Mouse (Mus musculus) liver (tissue): ENCODE measurements around the gene Vti1a.

Source experiments
- DNase-seq: peaks from one replicate; pipeline ENCODE4 v3.0.0-alpha.2; 2020; ENCODE audit warnings: mixed read lengths

Vti1a gene

GRCm38 (mm10) chr19:55530041-55530440 is 213.9 kb downstream of the Vti1a start:
- no peak for DNase-seq

GRCm38 (mm10) chr19:55532681-55533080 is 216.6 kb downstream of the Vti1a start:
- DNase-seq = no peak

GRCm38 (mm10) chr19:55536273-55536937 is 220.3 kb downstream of the Vti1a start:
- no peak for DNase-seq

GRCm38 (mm10) chr19:55537691-55538090 is 221.6 kb downstream of the Vti1a start:
- peak; percentile 54 for DNase-seq

GRCm38 (mm10) chr19:55541641-55542040 is 225.5 kb downstream of the Vti1a start:
- DNase-seq = no peak

GRCm38 (mm10) chr19:55542461-55542860 is 226.4 kb downstream of the Vti1a start:
- no peak for DNase-seq

GRCm38 (mm10) chr19:55543188-55543587 is 227.1 kb downstream of the Vti1a start:
- no peak for DNase-seq

- DNase-seq = no peak
Measured at GRCm38 (mm10) chr19:55544498-55544897, 228.4 kb downstream of the Vti1a start.

GRCm38 (mm10) chr19:55545529-55545928 is 229.4 kb downstream of the Vti1a start:
- peak; percentile 87 for DNase-seq

GRCm38 (mm10) chr19:55546009-55546528 is 230.0 kb downstream of the Vti1a start:
- no peak for DNase-seq

- no peak for DNase-seq
Measured at GRCm38 (mm10) chr19:55548206-55548605, 232.1 kb downstream of the Vti1a start.

GRCm38 (mm10) chr19:55548656-55549055 is 232.6 kb downstream of the Vti1a start:
- no peak for DNase-seq

- no peak for DNase-seq
Measured at GRCm38 (mm10) chr19:55550176-55550575, 234.1 kb downstream of the Vti1a start.

- DNase-seq = no peak
Measured at GRCm38 (mm10) chr19:55552339-55552738, 236.2 kb downstream of the Vti1a start.

GRCm38 (mm10) chr19:55552861-55553260 is 236.8 kb downstream of the Vti1a start:
- DNase-seq = no peak

- DNase-seq = no peak
Measured at GRCm38 (mm10) chr19:55554295-55554694, 238.2 kb downstream of the Vti1a start.

- DNase-seq = peak; percentile 58
Measured at GRCm38 (mm10) chr19:55554703-55555102, 238.6 kb downstream of the Vti1a start.

- peak; percentile 29 for DNase-seq
Measured at GRCm38 (mm10) chr19:55556168-55556999, 240.3 kb downstream of the Vti1a start.

- DNase-seq = no peak
Measured at GRCm38 (mm10) chr19:55559331-55559730, 243.2 kb downstream of the Vti1a start.

GRCm38 (mm10) chr19:55560088-55560682 is 244.1 kb downstream of the Vti1a start:
- no peak for DNase-seq

GRCm38 (mm10) chr19:55561469-55561868 is 245.4 kb downstream of the Vti1a start:
- no peak for DNase-seq

GRCm38 (mm10) chr19:55562487-55563147 is 246.5 kb downstream of the Vti1a start:
- no peak for DNase-seq

- no peak for DNase-seq
Measured at GRCm38 (mm10) chr19:55563148-55563651, 247.1 kb downstream of the Vti1a start.
